23 mouse cellular contexts compared by ENCODE assay signal in genomic region chr5:32018276-32018675, GRCm38 (mm10).
"Had no signal": no experiment of that assay in that cellular context is flagged by ENCODE, and none has a peak within 500 bp of the region (broad histone marks: within the 10 kb centered on the region; RNA-seq: fewer than 3 reads in every experiment).

No protein-coding gene starts in this region.

- H3K27ac ChIP-seq: heart, adult 2 months; heart, embryonic 13.5 days; heart, embryonic 15.5 days; hindbrain, embryonic 13.5 days; hindbrain, embryonic 15.5 days; hindbrain, postnatal 0 days; kidney, embryonic 15.5 days; kidney, postnatal 0 days; limb, embryonic 13.5 days; limb, embryonic 15.5 days had no signal

- H3K4me3 ChIP-seq: heart, adult 2 months; heart, embryonic 13.5 days; heart, embryonic 15.5 days; hindbrain, embryonic 13.5 days; hindbrain, embryonic 15.5 days; kidney, embryonic 15.5 days; limb, embryonic 13.5 days; limb, embryonic 15.5 days had no signal

- H3K4me1 ChIP-seq: hindbrain, embryonic 13.5 days; hindbrain, embryonic 15.5 days; kidney, embryonic 15.5 days; limb, embryonic 13.5 days; limb, embryonic 15.5 days had no signal

- DNase-seq: forebrain, postnatal 0 days; gastrocnemius, postnatal 14 days; gastrocnemius, postnatal 36 days; heart, adult 2 months; heart, postnatal 14 days; heart, postnatal 36 days; kidney, adult 11 months; kidney, adult 2 months; kidney, adult 9 months; kidney, postnatal 14 days; kidney, postnatal 36 days; layer of hippocampus, adult 9-11 months; layer of hippocampus, postnatal 36 days; left cerebral cortex, postnatal 4 days had no signal

- H3K27me3 ChIP-seq: heart, embryonic 13.5 days; heart, embryonic 15.5 days; hindbrain, embryonic 13.5 days; hindbrain, embryonic 15.5 days; kidney, embryonic 15.5 days; limb, embryonic 13.5 days; limb, embryonic 15.5 days had no signal

- H3K36me3 ChIP-seq: heart, embryonic 13.5 days; heart, embryonic 15.5 days; hindbrain, embryonic 13.5 days; hindbrain, embryonic 15.5 days; kidney, embryonic 15.5 days; limb, embryonic 13.5 days; limb, embryonic 15.5 days had no signal
